Mouse (Mus musculus) bone marrow, adult 2 months (tissue): Measurements from ENCODE around the gene Hnf4a. TPM values are rescaled to one million over a fixed set of nuclear protein-coding genes. Genes with fewer than 3 reads are reported as not detected.

Experiments used
- H3K27ac ChIP-seq: fragments of 200-500 bp; 2 replicates; pipeline ENCODE4 v1.5.1; 2012; ENCODE audit warnings: low read depth, mild to moderate bottlenecking, control low read depth, inconsistent platforms, low read length; ENCODE audit not compliant: control insufficient read depth, poor library complexity, insufficient read depth
- H3K4me1 ChIP-seq: fragments of 200-500 bp; 2 replicates; pipeline ENCODE4 v1.6.1; 2011; ENCODE audit warnings: low read length; ENCODE audit not compliant: control insufficient read depth, insufficient read depth
- H3K4me3 ChIP-seq: fragments of 200-500 bp; replicated peaks from 2 replicates; pipeline ENCODE3; 2011; ENCODE audit warnings: mild to moderate bottlenecking, low read depth, low read length, control low read depth; ENCODE audit not compliant: control insufficient read depth
- CTCF ChIP-seq: fragments of 200-500 bp; IDR thresholded peaks from 2 replicates; pipeline ENCODE4 v1.5.1; 2011; ENCODE audit warnings: low read length, control low read depth; ENCODE audit not compliant: control insufficient read depth, insufficient read depth
- POLR2A ChIP-seq: fragments of 200-500 bp; IDR thresholded peaks from 2 replicates; pipeline ENCODE4 v1.6.1; 2011; ENCODE audit warnings: low read depth, mild to moderate bottlenecking, control low read depth, low read length, borderline replicate concordance; ENCODE audit not compliant: control insufficient read depth
- WGBS: fragments of 180-500 bp; shearing (Covaris S2); methylation state at CpG from one replicate; pipeline ENCODE4 v1.1.7; 2018; 5-methylcytosine and 5-hydroxymethylcytosine counted together
- polyA plus RNA-seq: library from polyadenylated mRNA; stranded (reverse); fragments of >200 nt; gene quantifications from 2 replicates; pipeline ENCODE4 v1.2.4, GENCODE M21; 2011; ENCODE audit warnings: low replicate concordance; ENCODE audit not compliant: missing spikeins, insufficient read depth, insufficient read length

Hnf4a gene
- polyA plus RNA-seq, 1 experiment, result 3.0 TPM

DNA sequence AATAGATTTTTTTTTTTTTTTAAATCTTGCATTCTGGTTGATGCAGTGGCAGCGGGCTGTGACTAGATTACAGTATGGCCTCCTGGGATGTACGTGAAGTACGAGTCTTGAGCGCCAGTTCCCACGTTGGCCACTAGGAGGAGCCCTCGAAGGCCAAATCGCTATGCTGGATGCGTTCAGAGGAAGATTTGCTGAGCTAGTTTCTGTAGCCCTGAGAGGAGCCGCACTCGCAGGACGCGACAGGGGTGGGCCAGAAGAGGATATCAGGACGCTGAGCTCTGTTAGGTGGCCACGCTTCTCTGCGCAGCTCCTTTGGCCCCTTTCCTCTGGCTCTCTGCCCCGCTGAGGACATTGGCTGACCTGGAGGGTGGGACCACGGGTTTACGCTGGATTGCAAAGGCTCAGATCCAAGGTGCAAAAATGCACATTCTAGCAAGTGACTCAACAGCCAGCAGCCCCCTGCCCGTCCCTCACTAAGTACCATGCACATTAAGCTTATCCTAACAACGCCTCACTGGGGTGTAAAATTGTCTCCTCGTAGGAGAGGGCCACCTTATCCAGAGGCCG is 28.4 kb downstream of the Hnf4a start:
- TF ChIP-seq CTCF (peak; percentile 96), POLR2A (no peak)
- no peak overlapping the region for H3K4me3 ChIP-seq
- H3K4me1 ChIP-seq, result no peaks in the 10 kb centered on the region
- WGBS, result 6% methylated on average over 22 of the region's 22 CpGs
- no peak overlapping the region for H3K27ac ChIP-seq

DNA sequence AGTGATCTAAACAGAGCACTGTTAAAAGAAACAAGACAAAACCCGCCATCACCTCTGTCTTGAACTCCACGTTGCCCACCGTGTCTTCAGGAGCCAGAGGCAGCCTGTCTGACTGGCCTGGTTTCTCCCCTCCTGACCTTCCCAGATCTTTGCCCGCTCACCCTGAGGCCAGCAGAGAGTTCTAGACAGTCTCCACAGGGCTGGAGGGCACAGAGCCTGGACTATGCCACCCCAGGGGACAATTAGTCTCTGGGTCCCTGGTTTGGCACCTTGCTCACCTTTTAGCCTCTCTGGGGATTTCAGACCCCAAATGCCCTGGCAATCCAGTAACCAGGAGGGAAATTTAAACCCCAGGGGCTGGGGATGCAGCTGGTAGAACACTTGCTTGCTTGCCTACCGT is 30.8 kb downstream of the Hnf4a start:
- TF ChIP-seq POLR2A (no peak), CTCF (no peak)
- Histone ChIP-seq H3K4me3 (no peak overlapping the region), H3K4me1 (no peaks in the 10 kb centered on the region), H3K27ac (no peak overlapping the region)
- 78% methylated on average over 5 of the region's 5 CpGs for WGBS

GRCm38 (mm10) chr2:163538410-163538809 is 31.8 kb downstream of the Hnf4a start:
- 74% methylated on average over 2 of the region's 2 CpGs for WGBS
- no peak overlapping the region for H3K27ac ChIP-seq

DNA sequence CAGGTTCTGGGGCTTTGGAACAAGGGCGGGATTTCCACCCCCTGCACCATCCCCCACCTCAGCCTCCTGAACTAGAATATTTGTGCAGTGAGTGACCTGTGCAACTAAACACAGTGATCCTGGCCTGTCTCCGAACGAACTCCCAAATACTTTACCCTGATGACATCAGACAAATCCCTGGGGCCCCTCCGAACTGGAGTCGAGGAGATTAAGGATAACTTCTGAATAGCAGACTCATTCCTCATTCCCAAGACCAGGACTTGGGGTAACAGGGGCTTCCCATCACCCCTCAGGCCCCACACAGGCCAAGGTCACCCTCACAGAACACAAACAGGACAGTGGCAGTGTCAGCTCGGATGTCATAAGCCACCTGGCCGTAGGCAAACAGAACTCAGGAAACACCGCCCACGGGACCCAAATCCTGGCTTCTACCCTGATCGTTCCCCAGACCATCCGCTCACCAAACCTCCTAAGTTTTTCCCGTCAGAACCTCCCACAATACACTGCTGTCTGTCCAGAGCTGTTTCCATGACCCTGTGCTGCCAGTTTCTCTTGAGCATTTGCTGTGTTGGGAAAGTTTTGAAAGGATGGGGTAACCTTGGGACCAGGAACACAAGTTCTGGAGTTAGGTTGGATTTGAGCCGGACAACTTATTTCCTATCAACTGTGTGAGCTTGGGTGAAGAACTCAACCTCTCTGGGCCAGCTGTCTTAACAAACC is 32.9 kb downstream of the Hnf4a start:
- H3K4me3 ChIP-seq, result no peak overlapping the region
- 76% methylated on average over 13 of the region's 13 CpGs for WGBS
- no peak overlapping the region for H3K27ac ChIP-seq
- no peaks in the 10 kb centered on the region for H3K4me1 ChIP-seq
- TF ChIP-seq CTCF, result no peak
- TF ChIP-seq POLR2A, result no peak

More at GRCm38 (mm10) chr2:163538410-163538809, 31.8 kb downstream of the Hnf4a start:
- no peaks in the 10 kb centered on the region for H3K4me1 ChIP-seq
- no peak for TF ChIP-seq CTCF
- TF ChIP-seq POLR2A, result no peak
- H3K4me3 ChIP-seq, result no peak overlapping the region

GRCm38 (mm10) chr2:163540231-163541117 is 33.9 kb downstream of the Hnf4a start:
- no peak for TF ChIP-seq POLR2A
- no peak for TF ChIP-seq CTCF
- Histone ChIP-seq H3K4me1 (no peaks in the 10 kb centered on the region), H3K27ac (no peak overlapping the region), H3K4me3 (no peak overlapping the region)
- 60% methylated on average over 9 of the region's 9 CpGs for WGBS

- 74% methylated on average over 10 of the region's 10 CpGs for WGBS
- Histone ChIP-seq H3K4me3 (no peak overlapping the region), H3K4me1 (no peaks in the 10 kb centered on the region), H3K27ac (no peak overlapping the region)
- no peak for TF ChIP-seq CTCF
- no peak for TF ChIP-seq POLR2A
These were observed 35.1 kb downstream of the Hnf4a start for GRCm38 (mm10) chr2:163541568-163542182.

- Histone ChIP-seq H3K4me1 (no peaks in the 10 kb centered on the region), H3K27ac (no peak overlapping the region), H3K4me3 (no peak overlapping the region)
- 84% methylated on average over 10 of the region's 10 CpGs for WGBS
- no peak for TF ChIP-seq CTCF
- no peak for TF ChIP-seq POLR2A
These were observed 36.1 kb downstream of the Hnf4a start for GRCm38 (mm10) chr2:163542674-163543073.

GRCm38 (mm10) chr2:163546623-163547318 is 40.2 kb downstream of the Hnf4a start:
- no peak overlapping the region for H3K27ac ChIP-seq
- 86% methylated on average over 14 of the region's 14 CpGs for WGBS
- H3K4me1 ChIP-seq, result no peaks in the 10 kb centered on the region
- no peak for TF ChIP-seq CTCF
- no peak for TF ChIP-seq POLR2A
- H3K4me3 ChIP-seq, result no peak overlapping the region
